Mouse (Mus musculus) hindbrain, embryonic 13.5 days (tissue): ENCODE results near the gene Plekha6. TPM values are rescaled to one million over a fixed set of nuclear protein-coding genes. Genes with fewer than 3 reads are reported as not detected.

ENCODE experiments used
- ATAC-seq: fragments of 200-750 bp; cut with Nextera tagmentation; 2 replicates; pipeline ENCODE4 v1.8.0; 2017; ENCODE audit warnings: moderate TSS enrichment; ENCODE audit not compliant: low FRiP score
- H3K27ac ChIP-seq: fragments of 300-500 bp; sonication (generic); 2 replicates; pipeline ENCODE4 v1.5.1; 2015; ENCODE audit warnings: inconsistent platforms, mild to moderate bottlenecking, moderate library complexity
- H3K27me3 ChIP-seq: fragments of 300-500 bp; sonication (generic); 2 replicates; pipeline ENCODE4 v1.6.1; 2015; ENCODE audit warnings: mild to moderate bottlenecking, inconsistent platforms
- H3K36me3 ChIP-seq: fragments of 300-500 bp; sonication (generic); 2 replicates; pipeline ENCODE4 v1.6.1; 2015; ENCODE audit warnings: mild to moderate bottlenecking, inconsistent platforms
- H3K4me1 ChIP-seq: fragments of 300-500 bp; sonication (generic); replicated peaks from 2 replicates; pipeline ENCODE4 v1.6.1; 2015; ENCODE audit warnings: inconsistent platforms
- H3K4me2 ChIP-seq: fragments of 300-500 bp; sonication (generic); 2 replicates; pipeline ENCODE4 v1.6.1; 2015; ENCODE audit warnings: inconsistent platforms, mild to moderate bottlenecking, moderate library complexity
- H3K4me3 ChIP-seq: fragments of 300-500 bp; sonication (generic); 2 replicates; pipeline ENCODE4 v1.5.1; 2015; ENCODE audit warnings: mild to moderate bottlenecking, inconsistent platforms
- H3K9ac ChIP-seq: fragments of 300-500 bp; sonication (generic); 2 replicates; pipeline ENCODE4 v1.6.1; 2015; ENCODE audit warnings: mild to moderate bottlenecking, inconsistent platforms
- H3K9me3 ChIP-seq: fragments of 300-500 bp; sonication (generic); 2 replicates; pipeline ENCODE4 v1.6.1; 2016; ENCODE audit warnings: inconsistent platforms
- WGBS: fragments of 180-500 bp; shearing (Covaris S2); methylation state at CpG from one replicate; pipeline ENCODE4 v1.1.7; 2015; 5-methylcytosine and 5-hydroxymethylcytosine counted together
- polyA plus RNA-seq: library from polyadenylated mRNA; unstranded; fragments of >200 nt; fragmentation: Nextera tagmentation; extraction: Ambion mirVana; gene quantifications from 2 replicates; pipeline ENCODE4 v1.2.1, GENCODE M21; 2015

The Plekha6 gene
- polyA plus RNA-seq, 1 experiment from 2014 or later = 20.4 TPM

- peak within 1 kb of the TSS; percentile 97 for H3K27ac ChIP-seq
- peak within 1 kb of the TSS; percentile 88 for H3K4me3 ChIP-seq
- H3K4me2 ChIP-seq = peak within 1 kb of the TSS; percentile 100
- peak; percentile 99 for ATAC-seq
- no peaks in the 10 kb centered on the region for H3K27me3 ChIP-seq
- H3K4me1 ChIP-seq = peaks cover 48% of the 10 kb centered on the region
- 1% methylated on average over 72 of the region's 72 CpGs for WGBS
- H3K36me3 ChIP-seq = no peaks in the 10 kb centered on the region
- H3K9ac ChIP-seq = peak within 1 kb of the TSS; percentile 97
- no peaks in the 10 kb centered on the region for H3K9me3 ChIP-seq
Measured at GRCm38 (mm10) chr1:133130638-133131560, 33.1 kb upstream of the Plekha6 start, which contains the start of gene Ppp1r15b. Ppp1r15b (plus strand) TSS chr1:133131143.

- Histone ChIP-seq H3K4me3 (peak overlapping the region; percentile 88), H3K9ac (peak overlapping the region; percentile 97), H3K27me3 (no peaks in the 10 kb centered on the region), H3K4me2 (peak overlapping the region; percentile 100), H3K27ac (peak overlapping the region; percentile 97), H3K36me3 (peaks cover 1% of the 10 kb centered on the region; the same call in 1 of the 2 replicates), H3K4me1 (peaks cover 54% of the 10 kb centered on the region), H3K9me3 (no peaks in the 10 kb centered on the region)
- ATAC-seq = no peak
- under 1% methylated on average over 35 of the region's 35 CpGs for WGBS
Measured at GRCm38 (mm10) chr1:133131561-133131905, 32.5 kb upstream of the Plekha6 start.

- H3K9me3 ChIP-seq = no peaks in the 10 kb centered on the region
- WGBS = 0% methylated on average over 11 of the region's 11 CpGs
- peak overlapping the region; percentile 100 for H3K4me2 ChIP-seq
- peaks cover 6% of the 10 kb centered on the region for H3K36me3 ChIP-seq
- ATAC-seq = no peak
- peaks cover 58% of the 10 kb centered on the region for H3K4me1 ChIP-seq
- peak overlapping the region; percentile 97 for H3K9ac ChIP-seq
- peak overlapping the region; percentile 97 for H3K27ac ChIP-seq
- H3K4me3 ChIP-seq = peak overlapping the region; percentile 88
- H3K27me3 ChIP-seq = no peaks in the 10 kb centered on the region
Measured at GRCm38 (mm10) chr1:133131936-133132335, 32.1 kb upstream of the Plekha6 start.

- Histone ChIP-seq H3K4me3 (peak overlapping the region; percentile 88), H3K9me3 (no peaks in the 10 kb centered on the region), H3K27me3 (no peaks in the 10 kb centered on the region), H3K4me1 (peaks cover 58% of the 10 kb centered on the region), H3K4me2 (peak overlapping the region; percentile 100), H3K9ac (peak overlapping the region; percentile 97), H3K27ac (peak overlapping the region; percentile 97; the same call in 1 of the 2 replicates), H3K36me3 (peaks cover 13% of the 10 kb centered on the region)
- ATAC-seq = no peak
- WGBS = 10% methylated on average over 26 of the region's 26 CpGs
Measured at GRCm38 (mm10) chr1:133132388-133133326, 31.4 kb upstream of the Plekha6 start.

- H3K36me3 ChIP-seq = peaks cover 20% of the 10 kb centered on the region
- WGBS = 10% methylated on average over 2 of the region's 2 CpGs
Measured at GRCm38 (mm10) chr1:133133425-133133824, 30.6 kb upstream of the Plekha6 start.

GRCm38 (mm10) chr1:133134071-133134470 is 29.9 kb upstream of the Plekha6 start:
- H3K27ac ChIP-seq = no peak overlapping the region

More at GRCm38 (mm10) chr1:133133425-133133824, 30.6 kb upstream of the Plekha6 start:
- Histone ChIP-seq H3K27me3 (no peaks in the 10 kb centered on the region), H3K4me3 (peak overlapping the region; percentile 88), H3K4me2 (peak overlapping the region; percentile 100), H3K27ac (no peak overlapping the region), H3K4me1 (peaks cover 58% of the 10 kb centered on the region), H3K9me3 (no peaks in the 10 kb centered on the region), H3K9ac (peak overlapping the region; percentile 97)
- no peak for ATAC-seq

GRCm38 (mm10) chr1:133134881-133135280 is 29.1 kb upstream of the Plekha6 start:
- Histone ChIP-seq H3K4me3 (peak overlapping the region; percentile 88), H3K9ac (peak overlapping the region; percentile 97), H3K27ac (no peak overlapping the region), H3K4me1 (peaks cover 54% of the 10 kb centered on the region), H3K36me3 (peaks cover 33% of the 10 kb centered on the region), H3K9me3 (no peaks in the 10 kb centered on the region), H3K27me3 (no peaks in the 10 kb centered on the region), H3K4me2 (peak overlapping the region; percentile 100)
- ATAC-seq = no peak
- WGBS = 40% methylated on average over 4 of the region's 4 CpGs

More at GRCm38 (mm10) chr1:133134071-133134470, 29.9 kb upstream of the Plekha6 start:
- ATAC-seq = no peak
- peak overlapping the region; percentile 88 for H3K4me3 ChIP-seq
- peak overlapping the region; percentile 97 for H3K9ac ChIP-seq
- H3K4me1 ChIP-seq = peaks cover 58% of the 10 kb centered on the region
- H3K9me3 ChIP-seq = no peaks in the 10 kb centered on the region
- peak overlapping the region; percentile 100 for H3K4me2 ChIP-seq
- peaks cover 27% of the 10 kb centered on the region for H3K36me3 ChIP-seq
- 18% methylated on average over 4 of the region's 4 CpGs for WGBS
- no peaks in the 10 kb centered on the region for H3K27me3 ChIP-seq

- Histone ChIP-seq H3K27ac (no peak overlapping the region), H3K9me3 (no peaks in the 10 kb centered on the region), H3K9ac (peak overlapping the region; percentile 46), H3K4me1 (peaks cover 49% of the 10 kb centered on the region), H3K4me2 (peak overlapping the region; percentile 100), H3K4me3 (peak overlapping the region; percentile 88), H3K27me3 (no peaks in the 10 kb centered on the region), H3K36me3 (peaks cover 42% of the 10 kb centered on the region)
- 67% methylated on average over 5 of the region's 5 CpGs for WGBS
- ATAC-seq = no peak
Measured at GRCm38 (mm10) chr1:133135808-133136207, 28.2 kb upstream of the Plekha6 start.

GRCm38 (mm10) chr1:133138401-133138800 is 25.6 kb upstream of the Plekha6 start:
- H3K9me3 ChIP-seq = no peaks in the 10 kb centered on the region
- H3K9ac ChIP-seq = no peak overlapping the region
- ATAC-seq = no peak
- H3K36me3 ChIP-seq = peaks cover 56% of the 10 kb centered on the region
- no peaks in the 10 kb centered on the region for H3K27me3 ChIP-seq
- H3K4me3 ChIP-seq = no peak overlapping the region
- H3K4me1 ChIP-seq = peaks cover 35% of the 10 kb centered on the region
- no peak overlapping the region for H3K4me2 ChIP-seq
- WGBS = 95% methylated on average over 1 of the region's 1 CpGs
- no peak overlapping the region for H3K27ac ChIP-seq

GRCm38 (mm10) chr1:133146014-133147009 is 17.7 kb upstream of the Plekha6 start:
- peak; percentile 57 for ATAC-seq
- no peak overlapping the region for H3K4me3 ChIP-seq
- no peak overlapping the region for H3K9ac ChIP-seq
- H3K4me2 ChIP-seq = no peak overlapping the region
- no peak overlapping the region for H3K27ac ChIP-seq
- H3K27me3 ChIP-seq = no peaks in the 10 kb centered on the region
- H3K4me1 ChIP-seq = 0 out of 2 replicates have a peak, but pooled peaks cover 2% of the 10 kb centered on the region
- H3K9me3 ChIP-seq = no peaks in the 10 kb centered on the region
- H3K36me3 ChIP-seq = peaks cover 9% of the 10 kb centered on the region
- WGBS = 63% methylated on average over 22 of the region's 22 CpGs

GRCm38 (mm10) chr1:133147324-133147723 is 16.7 kb upstream of the Plekha6 start:
- WGBS = 89% methylated on average over 5 of the region's 5 CpGs
- ATAC-seq = no peak
- Histone ChIP-seq H3K27me3 (no peaks in the 10 kb centered on the region), H3K36me3 (peaks cover 4% of the 10 kb centered on the region; the same call in 1 of the 2 replicates), H3K27ac (no peak overlapping the region), H3K4me3 (no peak overlapping the region), H3K4me2 (no peak overlapping the region), H3K9me3 (no peaks in the 10 kb centered on the region), H3K9ac (no peak overlapping the region), H3K4me1 (0 out of 2 replicates have a peak, but pooled peaks cover 2% of the 10 kb centered on the region)
